Mouse (Mus musculus): ENCODE data around the gene Thsd4. TPM values are rescaled to one million over a fixed set of nuclear protein-coding genes. Genes with fewer than 3 reads are reported as not detected.
A peak's percentile ranks its signal among the peaks of the same experiment; 100 is the strongest.

Gene Thsd4
- polyA plus RNA-seq, 1 experiment from 2014 or later = 13.6 TPM

DNA sequence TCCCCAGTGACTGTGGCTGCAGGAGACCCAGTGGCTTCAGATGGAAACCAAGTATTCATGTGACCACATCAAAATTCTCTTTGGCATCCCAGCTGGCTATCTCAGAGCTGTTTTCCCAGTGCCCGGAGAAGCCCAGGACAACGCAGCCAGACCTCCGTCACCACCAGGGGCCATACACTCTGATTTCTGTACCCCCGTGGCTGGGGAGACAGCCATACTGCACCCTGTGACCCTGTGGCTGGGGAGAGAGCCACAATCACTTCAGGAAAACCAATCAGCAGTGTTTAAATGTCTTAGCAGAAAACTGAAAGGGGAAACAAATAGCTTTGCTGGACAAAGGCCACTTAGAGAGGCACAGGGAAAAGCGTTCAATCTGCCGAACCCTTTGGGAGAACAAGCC, 208.2 kb downstream of the Thsd4 start:
- H3K9me3 ChIP-seq = no peaks in the 10 kb centered on the region
- H3K4me2 ChIP-seq = no peak overlapping the region
- H3K27me3 ChIP-seq = no peaks in the 10 kb centered on the region
- no peak overlapping the region for H3K4me3 ChIP-seq
- no peak overlapping the region for H3K27ac ChIP-seq
- ATAC-seq (ENCODE audit: insufficient number of reproducible peaks, insufficient read depth, low FRiP score, low TSS enrichment, low read depth) = no peak
- 76% methylated on average over 6 of the region's 6 CpGs for WGBS
- no peak overlapping the region for H3K9ac ChIP-seq
- no peaks in the 10 kb centered on the region for H3K36me3 ChIP-seq
- H3K4me1 ChIP-seq = peaks cover 24% of the 10 kb centered on the region

DNA sequence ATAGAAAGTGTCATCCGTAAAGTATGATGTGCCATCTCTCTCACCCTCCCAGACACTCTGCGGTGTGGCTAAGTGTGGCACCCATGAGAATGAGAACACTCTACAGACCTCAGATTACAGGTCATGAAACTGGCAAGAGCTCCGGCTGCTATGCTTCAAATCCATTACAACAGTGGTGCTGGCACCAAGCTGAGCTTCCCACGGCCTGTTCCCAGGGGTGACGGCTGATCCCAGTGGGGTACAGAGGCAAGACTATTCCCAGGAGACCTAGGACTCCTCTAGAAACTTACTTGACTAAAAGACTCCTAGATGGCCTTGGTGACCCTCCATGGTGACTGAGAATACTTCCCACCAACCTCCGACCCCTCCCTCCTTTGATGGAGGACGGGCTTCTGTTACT, 209.2 kb downstream of the Thsd4 start:
- no peak for ATAC-seq (ENCODE audit: insufficient number of reproducible peaks, insufficient read depth, low FRiP score, low TSS enrichment, low read depth)
- WGBS = 75% methylated on average over 7 of the region's 7 CpGs
- H3K4me3 ChIP-seq = no peak overlapping the region

DNA sequence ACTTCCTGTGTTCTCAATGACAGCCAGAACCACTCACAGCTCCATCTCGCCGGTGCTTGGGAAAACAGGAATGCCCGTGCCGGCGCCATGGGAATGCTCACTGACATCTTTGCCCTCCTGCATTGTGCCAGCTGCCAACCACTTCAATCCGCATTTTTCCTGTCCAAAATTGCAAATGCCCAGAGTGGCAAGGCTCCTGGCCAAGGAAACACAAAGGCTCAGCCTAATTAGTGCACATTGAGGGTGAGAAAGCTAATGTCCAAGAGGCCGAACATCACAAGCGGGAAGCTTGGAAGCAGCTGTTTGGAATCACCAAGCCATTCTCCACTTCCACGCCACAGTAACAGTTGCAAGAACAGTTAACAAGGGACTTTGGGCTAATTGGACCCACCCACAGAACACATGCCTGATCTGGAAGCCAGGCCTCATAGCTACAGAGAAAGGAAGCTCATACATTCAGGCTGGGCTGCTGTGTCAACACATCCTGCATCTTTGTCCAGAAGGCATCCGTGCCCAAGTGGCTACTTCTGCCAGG, 210.2 kb downstream of the Thsd4 start:
- Histone ChIP-seq H3K4me3 (no peak overlapping the region), H3K4me1 (peaks cover 29% of the 10 kb centered on the region), H3K27ac (no peak overlapping the region), H3K27me3 (no peaks in the 10 kb centered on the region), H3K36me3 (no peaks in the 10 kb centered on the region), H3K4me2 (no peak overlapping the region), H3K9me3 (no peaks in the 10 kb centered on the region), H3K9ac (no peak overlapping the region)
- no peak for ATAC-seq (ENCODE audit: insufficient number of reproducible peaks, insufficient read depth, low FRiP score, low TSS enrichment, low read depth)
- WGBS = 73% methylated on average over 10 of the region's 10 CpGs

More for the DNA sequence above, 209.2 kb downstream of the Thsd4 start:
- Histone ChIP-seq H3K4me1 (peaks cover 29% of the 10 kb centered on the region), H3K9ac (no peak overlapping the region), H3K27ac (no peak overlapping the region), H3K27me3 (no peaks in the 10 kb centered on the region), H3K9me3 (no peaks in the 10 kb centered on the region), H3K36me3 (no peaks in the 10 kb centered on the region), H3K4me2 (no peak overlapping the region)

DNA sequence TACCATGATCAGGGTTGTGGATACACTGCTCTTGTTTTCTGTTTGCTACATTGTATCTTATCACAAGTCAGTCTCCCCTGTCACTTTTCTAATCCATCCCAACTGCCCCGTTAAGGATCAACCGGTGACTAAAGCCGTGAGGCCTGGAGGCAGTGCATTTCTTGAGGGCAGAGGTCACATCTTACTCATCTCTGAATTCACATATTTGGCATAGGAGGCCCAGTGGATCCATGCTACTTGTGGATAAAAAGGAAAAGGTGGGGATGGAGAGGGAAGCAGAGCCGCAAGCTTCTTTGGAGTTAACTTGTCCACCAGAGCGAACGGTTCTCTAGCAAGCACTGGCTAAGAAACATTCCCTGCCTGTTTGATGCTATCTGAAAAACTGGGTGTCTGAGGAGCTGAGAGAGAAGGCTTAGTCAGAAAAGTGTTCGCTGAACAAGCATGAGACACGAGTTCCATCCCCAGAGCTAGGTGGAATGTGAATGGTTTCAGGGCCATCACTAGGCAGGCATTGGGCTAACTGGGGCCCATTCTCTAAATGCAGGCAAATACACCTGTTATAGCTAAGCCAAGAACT, 211.0 kb downstream of the Thsd4 start:
- no peak overlapping the region for H3K4me3 ChIP-seq
- peaks cover 29% of the 10 kb centered on the region for H3K4me1 ChIP-seq
- no peaks in the 10 kb centered on the region for H3K36me3 ChIP-seq
- 64% methylated on average over 8 of the region's 8 CpGs for WGBS
- H3K27ac ChIP-seq = no peak overlapping the region
- no peaks in the 10 kb centered on the region for H3K9me3 ChIP-seq
- H3K4me2 ChIP-seq = no peak overlapping the region
- H3K9ac ChIP-seq = no peak overlapping the region
- H3K27me3 ChIP-seq = no peaks in the 10 kb centered on the region
- no peak for ATAC-seq (ENCODE audit: insufficient number of reproducible peaks, insufficient read depth, low FRiP score, low TSS enrichment, low read depth)

DNA sequence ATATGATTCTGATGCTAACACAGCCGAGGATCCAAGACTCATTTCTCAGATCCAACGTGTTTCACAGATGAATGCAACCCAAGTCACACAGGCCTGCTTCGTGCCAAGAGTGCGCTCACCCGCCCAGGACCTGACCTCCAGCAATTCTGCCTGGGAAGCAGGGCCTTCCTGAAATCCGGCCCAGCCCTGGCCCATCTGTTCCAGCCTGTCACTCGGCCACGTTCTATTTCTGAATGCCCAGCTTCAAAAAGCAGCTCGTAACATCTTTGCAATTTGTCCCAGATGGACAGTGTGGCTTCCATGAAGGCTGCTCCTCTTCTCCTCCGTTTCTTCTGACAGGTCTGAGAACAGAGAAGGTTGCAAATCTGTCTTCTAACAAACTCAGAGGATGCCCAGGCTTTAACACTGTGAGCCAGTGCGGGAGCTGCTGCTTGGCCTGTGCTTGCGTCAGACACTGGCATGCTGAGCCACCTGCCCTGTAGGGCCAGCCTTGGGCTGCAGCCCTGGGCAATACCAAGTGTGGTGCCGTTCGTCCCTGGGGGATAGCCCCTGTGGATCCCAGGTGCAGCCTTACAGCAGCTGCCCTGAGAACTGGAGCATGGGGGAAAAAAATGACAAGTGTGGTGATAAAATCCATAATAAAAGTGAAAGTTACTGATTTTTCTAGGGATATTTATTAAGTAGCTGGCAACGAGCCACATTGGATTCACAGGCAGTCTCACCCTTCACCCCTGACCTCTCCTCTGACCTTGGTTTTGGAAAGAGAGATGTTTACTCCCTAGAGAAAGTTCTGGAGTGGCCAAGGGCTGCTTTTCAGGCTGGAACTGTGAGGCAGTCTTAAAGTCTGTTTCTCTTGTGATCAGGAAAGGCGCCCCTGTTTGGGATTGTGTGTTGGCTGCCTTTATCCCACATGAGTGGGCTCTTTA, 211.8 kb downstream of the Thsd4 start:
- no peak for ATAC-seq (ENCODE audit: insufficient number of reproducible peaks, insufficient read depth, low FRiP score, low TSS enrichment, low read depth)
- H3K4me2 ChIP-seq = no peak overlapping the region
- no peaks in the 10 kb centered on the region for H3K27me3 ChIP-seq
- no peaks in the 10 kb centered on the region for H3K9me3 ChIP-seq
- whole genome bisulfite sequencing = 43% methylated on average over 16 of the region's 16 CpGs
- H3K27ac ChIP-seq = 0 out of 2 replicates have a peak overlapping the region, but pooled peaks have one; percentile 16
- no peaks in the 10 kb centered on the region for H3K36me3 ChIP-seq
- H3K4me1 ChIP-seq = peaks cover 29% of the 10 kb centered on the region
- no peak overlapping the region for H3K4me3 ChIP-seq
- no peak overlapping the region for H3K9ac ChIP-seq

DNA sequence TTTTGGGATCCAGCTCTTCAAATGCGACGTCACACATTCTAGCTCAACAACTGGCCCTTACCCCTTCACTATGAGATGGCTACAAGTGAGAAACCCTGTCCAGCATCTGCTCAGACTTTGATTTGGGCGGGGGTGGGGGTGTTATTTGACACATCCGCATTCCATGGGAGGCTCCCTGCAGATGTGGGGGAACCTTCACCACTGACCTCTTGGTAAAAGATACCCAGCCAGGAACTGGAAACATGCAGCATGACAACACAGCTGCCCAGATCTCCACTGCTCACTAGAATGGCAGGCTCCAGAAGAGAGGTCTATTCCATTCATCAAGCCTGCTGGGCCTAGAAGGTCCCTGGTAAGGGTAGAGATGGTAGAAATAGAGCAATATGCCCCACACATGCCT, 213.7 kb downstream of the Thsd4 start:
- no peak for ATAC-seq (ENCODE audit: insufficient number of reproducible peaks, insufficient read depth, low FRiP score, low TSS enrichment, low read depth)
- H3K4me2 ChIP-seq = no peak overlapping the region
- no peaks in the 10 kb centered on the region for H3K9me3 ChIP-seq
- no peak overlapping the region for H3K4me3 ChIP-seq
- no peaks in the 10 kb centered on the region for H3K27me3 ChIP-seq
- H3K36me3 ChIP-seq = no peaks in the 10 kb centered on the region
- no peak overlapping the region for H3K27ac ChIP-seq
- H3K9ac ChIP-seq = no peak overlapping the region
- WGBS = 53% methylated on average over 4 of the region's 4 CpGs
- H3K4me1 ChIP-seq = peaks cover 29% of the 10 kb centered on the region

DNA sequence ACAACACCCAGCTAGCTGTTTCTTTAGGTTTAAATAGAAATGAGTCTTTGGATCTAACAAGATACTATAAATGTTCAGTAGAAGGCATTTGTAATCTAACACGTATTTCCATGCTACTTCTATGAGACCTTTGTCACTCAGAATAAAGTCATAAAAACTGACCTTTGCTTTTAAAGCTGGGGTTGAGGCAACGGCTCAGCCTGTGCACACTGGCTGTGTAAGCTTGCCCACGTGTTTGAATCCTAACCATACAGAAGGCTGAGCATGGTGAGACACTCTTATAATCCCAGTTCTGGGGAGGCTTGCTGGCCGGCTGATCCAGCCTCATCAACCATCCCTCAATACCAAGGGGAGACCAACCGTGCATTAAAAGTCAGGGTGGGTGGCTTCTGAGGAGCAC, 214.4 kb downstream of the Thsd4 start:
- Histone ChIP-seq H3K4me3 (no peak overlapping the region), H3K4me1 (peaks cover 29% of the 10 kb centered on the region), H3K27me3 (no peaks in the 10 kb centered on the region), H3K9ac (no peak overlapping the region), H3K9me3 (no peaks in the 10 kb centered on the region), H3K27ac (no peak overlapping the region), H3K4me2 (no peak overlapping the region), H3K36me3 (no peaks in the 10 kb centered on the region)
- ATAC-seq (ENCODE audit: insufficient number of reproducible peaks, insufficient read depth, low FRiP score, low TSS enrichment, low read depth) = no peak
- WGBS = 84% methylated on average over 5 of the region's 5 CpGs

DNA sequence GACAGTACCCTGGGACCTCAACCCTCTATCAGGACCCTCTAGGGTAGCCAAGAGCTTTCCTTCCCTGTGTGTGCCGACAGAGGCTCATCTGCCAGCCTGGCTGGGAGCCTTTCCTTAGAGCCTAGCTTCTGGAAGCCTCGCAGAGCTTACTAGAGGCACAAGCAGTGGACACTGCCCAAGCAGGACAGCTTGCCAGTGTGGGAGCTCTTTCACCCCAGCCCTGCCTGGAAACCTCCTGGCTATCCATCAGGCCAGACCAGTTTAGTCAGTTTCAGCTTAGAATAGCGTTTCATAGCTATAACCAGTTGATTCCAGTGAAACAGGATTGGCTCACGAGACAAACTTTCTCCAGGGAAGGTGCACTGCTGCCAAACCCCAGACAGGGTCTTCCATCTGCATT, 215.6 kb downstream of the Thsd4 start:
- Histone ChIP-seq H3K9me3 (no peaks in the 10 kb centered on the region), H3K36me3 (no peaks in the 10 kb centered on the region), H3K4me3 (no peak overlapping the region), H3K4me2 (no peak overlapping the region), H3K27me3 (no peaks in the 10 kb centered on the region), H3K9ac (no peak overlapping the region), H3K27ac (no peak overlapping the region), H3K4me1 (peaks cover 20% of the 10 kb centered on the region)
- ATAC-seq (ENCODE audit: insufficient number of reproducible peaks, insufficient read depth, low FRiP score, low TSS enrichment, low read depth) = no peak
- WGBS = 80% methylated on average over 4 of the region's 4 CpGs

DNA sequence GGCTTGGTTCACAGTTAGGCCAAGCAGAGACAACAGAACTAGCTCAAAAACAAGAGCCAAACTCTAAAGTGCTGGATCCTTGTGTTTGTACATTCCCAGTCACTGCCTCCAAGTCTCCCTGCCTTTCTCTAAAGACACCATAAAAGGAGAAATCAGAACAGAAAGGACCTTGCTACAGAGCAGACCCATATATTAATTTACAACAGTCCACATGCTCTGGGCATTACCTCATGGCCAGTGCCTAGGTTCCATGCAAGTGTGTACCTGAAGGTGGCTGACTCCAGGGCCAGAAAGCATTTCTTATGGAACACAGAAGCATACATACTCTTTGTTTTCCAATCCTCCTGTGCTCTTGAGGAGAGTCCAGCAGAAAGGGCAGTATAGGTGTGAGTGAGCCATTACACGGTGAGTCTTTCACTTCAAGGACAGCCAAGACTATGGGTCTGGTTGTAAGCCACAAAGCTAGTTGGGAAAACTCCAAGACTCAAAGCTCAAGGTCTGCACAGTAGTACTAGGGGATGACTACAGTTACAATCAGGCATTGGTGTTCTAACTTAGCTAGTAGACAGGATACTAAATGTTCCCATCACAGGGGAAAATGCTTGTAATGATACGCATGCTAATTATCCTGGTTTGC, 216.5 kb downstream of the Thsd4 start:
- no peak overlapping the region for H3K4me2 ChIP-seq
- 0 out of 2 replicates have a peak, but pooled peaks cover 5% of the 10 kb centered on the region for H3K9me3 ChIP-seq
- H3K4me3 ChIP-seq = no peak overlapping the region
- peaks cover 5% of the 10 kb centered on the region; the same call in 1 of the 2 replicates for H3K36me3 ChIP-seq
- no peaks in the 10 kb centered on the region for H3K27me3 ChIP-seq
- 89% methylated on average over 2 of the region's 2 CpGs for WGBS
- no peak overlapping the region for H3K9ac ChIP-seq
- no peak for ATAC-seq (ENCODE audit: insufficient number of reproducible peaks, insufficient read depth, low FRiP score, low TSS enrichment, low read depth)
- peaks cover 15% of the 10 kb centered on the region for H3K4me1 ChIP-seq
- no peak overlapping the region for H3K27ac ChIP-seq

DNA sequence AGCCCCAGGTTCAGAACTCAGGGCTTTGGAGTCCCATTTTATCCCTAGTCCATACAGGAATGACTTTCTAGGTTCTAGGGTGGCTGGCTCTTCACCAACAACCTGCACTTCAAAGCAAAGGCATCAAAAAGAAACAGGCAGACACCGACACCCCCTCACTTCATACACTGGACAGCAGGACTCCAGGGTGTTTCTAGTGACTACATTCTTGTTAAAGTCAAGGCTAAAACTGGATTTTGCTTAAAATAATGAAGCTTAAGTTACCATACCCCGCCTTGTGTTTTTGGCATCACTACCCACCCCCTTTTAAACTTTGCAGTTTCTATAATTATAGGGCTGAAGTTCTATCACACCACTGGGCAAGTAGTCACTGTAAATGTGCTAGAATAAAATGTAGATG, 225.6 kb downstream of the Thsd4 start:
- H3K27ac ChIP-seq = no peak overlapping the region
- 0 out of 2 replicates have a peak, but pooled peaks cover 5% of the 10 kb centered on the region for H3K9me3 ChIP-seq
- no peaks in the 10 kb centered on the region for H3K27me3 ChIP-seq
- H3K9ac ChIP-seq = no peak overlapping the region
- ATAC-seq (ENCODE audit: insufficient number of reproducible peaks, insufficient read depth, low FRiP score, low TSS enrichment, low read depth) = no peak
- H3K4me3 ChIP-seq = no peak overlapping the region
- 87% methylated on average over 2 of the region's 2 CpGs for WGBS
- H3K36me3 ChIP-seq = peaks cover 5% of the 10 kb centered on the region; the same call in 1 of the 2 replicates
- H3K4me1 ChIP-seq = no peaks in the 10 kb centered on the region
- H3K4me2 ChIP-seq = no peak overlapping the region

DNA sequence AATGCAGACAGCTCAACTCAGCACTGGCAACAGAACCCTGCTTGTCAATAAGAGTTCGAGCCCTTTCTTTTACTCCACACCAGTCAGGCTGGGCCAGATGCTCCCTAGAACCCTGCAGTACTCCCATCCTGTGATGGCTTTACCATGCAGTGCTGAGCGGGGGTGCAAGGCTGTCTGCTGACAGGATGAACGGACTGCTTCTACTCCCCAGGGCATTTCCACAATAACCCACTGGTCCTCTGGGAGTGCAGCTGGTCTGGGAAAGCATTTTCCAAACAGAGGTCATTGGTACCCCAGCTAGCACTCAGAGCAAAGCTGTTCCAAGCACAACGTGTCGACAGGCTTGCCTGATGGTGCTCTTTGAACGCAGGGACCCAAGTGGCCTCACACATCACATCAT, 226.6 kb downstream of the Thsd4 start:
- no peak overlapping the region for H3K9ac ChIP-seq
- H3K4me2 ChIP-seq = no peak overlapping the region
- 58% methylated on average over 6 of the region's 6 CpGs for WGBS
- no peaks in the 10 kb centered on the region for H3K4me1 ChIP-seq
- no peaks in the 10 kb centered on the region for H3K36me3 ChIP-seq
- H3K9me3 ChIP-seq = no peaks in the 10 kb centered on the region
- ATAC-seq (ENCODE audit: insufficient number of reproducible peaks, insufficient read depth, low FRiP score, low TSS enrichment, low read depth) = no peak
- no peak overlapping the region for H3K27ac ChIP-seq
- no peak overlapping the region for H3K4me3 ChIP-seq
- H3K27me3 ChIP-seq = no peaks in the 10 kb centered on the region
